Mouse (Mus musculus) NIH3T3 (cell line): ENCODE measurements around the gene Cercam.
"Not testable (repeated sequence)": the region's sequence is repeated elsewhere in the genome, so short reads cannot be mapped to it uniquely, and the experiment has no call there.

Experiments
- DNase-seq: peaks from one replicate; pipeline ENCODE4 v3.0.0-alpha.2; 2012; ENCODE audit warnings: low read depth

Gene Cercam

GRCm38 (mm10) chr2:29855585-29856210, 13.3 kb upstream of the Cercam start:
- DNase-seq: no peak

- DNase-seq: no peak
Observed at GRCm38 (mm10) chr2:29856451-29857260, 12.3 kb upstream of the Cercam start.

- DNase-seq: peak; percentile 76
Observed at GRCm38 (mm10) chr2:29857341-29857740, 11.6 kb upstream of the Cercam start.

GRCm38 (mm10) chr2:29857967-29858366, 11.0 kb upstream of the Cercam start:
- no peak for DNase-seq

GRCm38 (mm10) chr2:29858748-29859473, 10.1 kb upstream of the Cercam start:
- DNase-seq: peak; percentile 36

GRCm38 (mm10) chr2:29865125-29865524, 3.8 kb upstream of the Cercam start:
- peak; percentile 70 for DNase-seq

GRCm38 (mm10) chr2:29869646-29870451, 885 bp downstream of the Cercam start:
- peak; percentile 11 for DNase-seq

- no peak for DNase-seq
Observed at GRCm38 (mm10) chr2:29872581-29873295, 3.8 kb downstream of the Cercam start.

- no peak for DNase-seq
Observed at GRCm38 (mm10) chr2:29873801-29874200, 4.8 kb downstream of the Cercam start.

- peak; percentile 42 for DNase-seq
Observed at GRCm38 (mm10) chr2:29878061-29878460, 9.1 kb downstream of the Cercam start.

- DNase-seq: no peak
Observed at GRCm38 (mm10) chr2:29879191-29879590, 10.2 kb downstream of the Cercam start.

- DNase-seq: peak; percentile 93
Observed at GRCm38 (mm10) chr2:29879964-29880830, 11.2 kb downstream of the Cercam start.

- not testable (repeated sequence) for DNase-seq
Observed at GRCm38 (mm10) chr2:29886659-29887292, 17.8 kb downstream of the Cercam start.

- DNase-seq: peak; percentile 99
Observed at GRCm38 (mm10) chr2:29889066-29889944, 20.3 kb downstream of the Cercam start, which contains the start of gene Odf2. Odf2 (plus strand) TSS chr2:29889221.

GRCm38 (mm10) chr2:29889991-29890833, 21.2 kb downstream of the Cercam start:
- DNase-seq: peak; percentile 92

GRCm38 (mm10) chr2:29891773-29892172, 22.8 kb downstream of the Cercam start:
- no peak for DNase-seq

- DNase-seq: no peak
Observed at GRCm38 (mm10) chr2:29896071-29896470, 27.1 kb downstream of the Cercam start.

- DNase-seq: no peak
Observed at GRCm38 (mm10) chr2:29897366-29897765, 28.4 kb downstream of the Cercam start.
